Mouse (Mus musculus): Measurements from ENCODE around the gene Gm21312. TPM values are rescaled to one million over a fixed set of nuclear protein-coding genes. Genes with fewer than 3 reads are reported as not detected.
A peak's percentile ranks its signal among the peaks of the same experiment; 100 is the strongest.

Gene Gm21312
- total and polyA plus RNA-seq, 2 experiments from 2014 or later = not detected

DNA sequence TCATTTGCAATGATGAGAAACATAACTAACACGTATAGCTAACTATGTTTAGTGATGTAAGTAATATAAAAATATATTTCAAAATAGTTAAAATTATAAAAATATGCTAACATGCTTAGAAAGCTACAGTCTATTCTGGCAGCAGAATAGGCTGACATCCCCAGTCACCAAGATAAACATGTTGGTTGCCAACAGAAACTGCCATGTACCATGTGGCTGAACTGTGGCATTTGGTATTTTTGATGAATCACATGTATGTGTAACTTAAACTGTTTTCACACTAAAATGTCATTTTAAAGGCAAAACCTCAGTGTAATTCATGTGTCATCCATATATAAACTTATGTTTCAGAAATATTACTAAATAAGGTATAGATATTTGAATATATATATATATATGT is 32.8 kb downstream of the Gm21312 start:
- DNase-seq = peak; percentile 43
- no peaks in the 10 kb centered on the region for H3K36me3 ChIP-seq (ENCODE audit: insufficient read depth)
- WGBS = 67% methylated on average over 1 of the region's 1 CpGs

GRCm38 (mm10) chr10:104210268-104210990 is 33.6 kb downstream of the Gm21312 start:
- no peaks in the 10 kb centered on the region for H3K9me3 ChIP-seq (ENCODE audit: low read length)
- WGBS = 49% methylated on average over 3 of the region's 3 CpGs
- H3K27me3 ChIP-seq (ENCODE audit: insufficient read depth, low read length) = no peaks in the 10 kb centered on the region
- TF ChIP-seq CTCF (IDR thresholded peaks at IDR 0.05; ENCODE audit: low read depth) = no peak
- DNase-seq (peak; percentile 57), ATAC-seq (peak; percentile 75)
- H3K4me2 ChIP-seq (ENCODE audit: low read depth) = no peak overlapping the region
- H3K9ac ChIP-seq = no peak overlapping the region
- no peak overlapping the region for H3K4me3 ChIP-seq (ENCODE audit: low read depth, low read length)
- H3K36me3 ChIP-seq (ENCODE audit: insufficient read depth) = no peaks in the 10 kb centered on the region
- H3K4me1 ChIP-seq (ENCODE audit: insufficient read depth) = no peaks in the 10 kb centered on the region
- H3K27ac ChIP-seq (ENCODE audit: low read depth, low read length) = no peak overlapping the region

More for the DNA sequence above, 32.8 kb downstream of the Gm21312 start:
- H3K4me1 ChIP-seq (ENCODE audit: insufficient read depth) = no peaks in the 10 kb centered on the region
- no peak for TF ChIP-seq CTCF (IDR thresholded peaks at IDR 0.05; ENCODE audit: low read depth)
- no peaks in the 10 kb centered on the region for H3K9me3 ChIP-seq (ENCODE audit: low read length)
- no peak overlapping the region for H3K4me2 ChIP-seq (ENCODE audit: low read depth)
- H3K27ac ChIP-seq (ENCODE audit: low read depth, low read length) = no peak overlapping the region
- H3K9ac ChIP-seq = no peak overlapping the region
- no peak overlapping the region for H3K4me3 ChIP-seq (ENCODE audit: low read depth, low read length)
- ATAC-seq = peak; percentile 82; the same call in 1 of the 2 replicates
- no peaks in the 10 kb centered on the region for H3K27me3 ChIP-seq (ENCODE audit: insufficient read depth, low read length)

- Histone ChIP-seq H3K4me1 (ENCODE audit: insufficient read depth) (no peaks in the 10 kb centered on the region), H3K27me3 (ENCODE audit: insufficient read depth, low read length) (no peaks in the 10 kb centered on the region), H3K4me2 (ENCODE audit: low read depth) (no peak overlapping the region), H3K9ac (no peak overlapping the region), H3K36me3 (ENCODE audit: insufficient read depth) (no peaks in the 10 kb centered on the region), H3K4me3 (ENCODE audit: low read depth, low read length) (no peak overlapping the region), H3K27ac (ENCODE audit: low read depth, low read length) (no peak overlapping the region), H3K9me3 (ENCODE audit: low read length) (no peaks in the 10 kb centered on the region)
- WGBS = 86% methylated on average over 5 of the region's 5 CpGs
- no peak for TF ChIP-seq CTCF (IDR thresholded peaks at IDR 0.05; ENCODE audit: low read depth)
- ATAC-seq (no peak), DNase-seq (no peak)
These were observed 37.7 kb downstream of the Gm21312 start for GRCm38 (mm10) chr10:104214527-104214926.

DNA sequence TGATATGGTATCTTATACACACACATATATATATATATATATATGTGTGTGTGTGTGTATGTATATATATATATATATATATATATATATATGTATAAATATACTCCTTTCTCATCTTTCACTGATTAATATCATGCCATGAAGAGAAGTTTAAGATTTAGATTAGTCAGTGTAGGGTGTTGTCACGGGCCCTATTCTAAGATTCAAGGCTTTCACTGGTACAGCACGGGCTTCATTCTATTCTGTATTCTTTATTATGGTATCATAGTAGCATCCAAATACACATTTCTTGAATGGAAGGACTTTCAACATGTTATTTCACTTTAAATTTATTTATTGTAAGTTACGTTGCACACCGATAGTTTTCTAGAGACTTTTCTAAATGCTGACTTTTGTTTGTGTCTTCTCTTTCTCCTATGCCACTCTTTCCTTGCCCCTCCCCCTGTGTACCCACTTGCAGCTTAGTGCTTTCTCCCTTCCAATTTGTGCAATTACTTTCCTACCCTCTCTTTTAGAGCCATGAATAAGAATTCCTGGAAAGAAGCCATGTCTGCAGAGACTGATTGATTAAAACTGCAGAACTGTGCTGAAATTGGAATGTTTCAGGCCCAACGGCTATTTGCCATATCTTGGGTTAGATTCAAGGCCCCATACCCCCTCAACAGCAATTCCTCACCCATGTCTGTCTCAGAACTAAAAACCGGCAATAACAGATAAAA is 43.6 kb downstream of the Gm21312 start:
- ATAC-seq = peak; percentile 32; the same call in 1 of the 2 replicates
- H3K4me2 ChIP-seq (ENCODE audit: low read depth) = no peak overlapping the region
- H3K27ac ChIP-seq (ENCODE audit: low read depth, low read length) = no peak overlapping the region
- peak; percentile 11 for DNase-seq
- H3K4me3 ChIP-seq (ENCODE audit: low read depth, low read length) = no peak overlapping the region
- H3K4me1 ChIP-seq (ENCODE audit: insufficient read depth) = no peaks in the 10 kb centered on the region
- no peaks in the 10 kb centered on the region for H3K36me3 ChIP-seq (ENCODE audit: insufficient read depth)
- H3K9ac ChIP-seq = no peak overlapping the region
- TF ChIP-seq CTCF (IDR thresholded peaks at IDR 0.05; ENCODE audit: low read depth) = no peak
- H3K27me3 ChIP-seq (ENCODE audit: insufficient read depth, low read length) = no peaks in the 10 kb centered on the region
- H3K9me3 ChIP-seq (ENCODE audit: low read length) = no peaks in the 10 kb centered on the region
- 46% methylated on average over 6 of the region's 6 CpGs for WGBS

Other genes starting within 250 kb of the Gm21312 start
- not detected in 2 replicates for gene Gm21293, start 34.0 kb upstream of the Gm21312 start, total RNA-seq (2014; rRNA removed)
- gene Gm21293, start 34.0 kb upstream of the Gm21312 start, polyA plus RNA-seq (2015; fragmentation: Nextera tagmentation; extraction: Ambion mirVana) = not detected in 2 replicates
- not detected in 2 replicates for gene Gm6763, start 25.5 kb upstream of the Gm21312 start, total RNA-seq (2014; rRNA removed)
- not detected in 2 replicates for gene Gm6763, start 25.5 kb upstream of the Gm21312 start, polyA plus RNA-seq (2015; fragmentation: Nextera tagmentation; extraction: Ambion mirVana)
- gene Gm8764, start 17.0 kb upstream of the Gm21312 start, total RNA-seq (2014; rRNA removed) = not detected in 2 replicates
- gene Gm8764, start 17.0 kb upstream of the Gm21312 start, polyA plus RNA-seq (2015; fragmentation: Nextera tagmentation; extraction: Ambion mirVana) = not detected in 2 replicates
- not detected in 2 replicates for gene Gm21304, start 8.5 kb upstream of the Gm21312 start, total RNA-seq (2014; rRNA removed)
- not detected in 2 replicates for gene Gm21304, start 8.5 kb upstream of the Gm21312 start, polyA plus RNA-seq (2015; fragmentation: Nextera tagmentation; extraction: Ambion mirVana)
- not detected in 2 replicates for gene Gm20765, start 8.5 kb downstream of the Gm21312 start, total RNA-seq (2014; rRNA removed)
- gene Gm20765, start 8.5 kb downstream of the Gm21312 start, polyA plus RNA-seq (2015; fragmentation: Nextera tagmentation; extraction: Ambion mirVana) = not detected in 2 replicates
- gene Gm4340, start 17.0 kb downstream of the Gm21312 start, total RNA-seq (2014; rRNA removed) = not detected in 2 replicates
- gene Gm4340, start 17.0 kb downstream of the Gm21312 start, polyA plus RNA-seq (2015; fragmentation: Nextera tagmentation; extraction: Ambion mirVana) = not detected in 2 replicates

Measured in forebrain, postnatal 0 days (tissue).